Mouse (Mus musculus) right cerebral cortex, postnatal 10 days (tissue): ENCODE measurements around the gene Vmn1r225.
"Not testable (repeated sequence)": the region's sequence is repeated elsewhere in the genome, so short reads cannot be mapped to it uniquely, and the experiment has no call there.

ENCODE experiments used
- DNase-seq, 2 experiments: peaks; one replicate each; pipeline ENCODE4 v3.0.0; 2021; ENCODE audit warnings: low spot score in 2 of 2

Vmn1r225 gene

DNA sequence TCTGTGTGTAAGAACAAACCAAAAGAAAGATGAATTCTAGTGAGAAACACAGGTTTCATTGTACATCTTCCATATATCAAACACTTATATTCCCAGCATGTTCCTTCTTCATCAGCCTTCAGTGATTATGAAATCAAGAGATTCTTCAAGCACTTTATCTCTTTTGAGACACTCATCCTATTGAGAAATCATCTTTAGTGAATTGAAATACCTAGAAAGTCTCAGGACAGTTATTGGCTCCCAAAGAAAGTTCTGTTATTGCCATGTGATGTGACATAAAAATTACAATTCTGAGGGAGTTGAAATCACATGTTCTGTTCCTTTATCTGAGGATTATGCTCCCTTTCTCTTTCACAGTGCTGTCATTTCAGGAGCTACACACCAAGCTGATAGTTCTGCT lies at the start of gene Vmn1r225:
Vmn1r225 (plus strand) TSS at position 301 of the 400 bp plus-strand sequence.
- DNase-seq, result no peak

DNA sequence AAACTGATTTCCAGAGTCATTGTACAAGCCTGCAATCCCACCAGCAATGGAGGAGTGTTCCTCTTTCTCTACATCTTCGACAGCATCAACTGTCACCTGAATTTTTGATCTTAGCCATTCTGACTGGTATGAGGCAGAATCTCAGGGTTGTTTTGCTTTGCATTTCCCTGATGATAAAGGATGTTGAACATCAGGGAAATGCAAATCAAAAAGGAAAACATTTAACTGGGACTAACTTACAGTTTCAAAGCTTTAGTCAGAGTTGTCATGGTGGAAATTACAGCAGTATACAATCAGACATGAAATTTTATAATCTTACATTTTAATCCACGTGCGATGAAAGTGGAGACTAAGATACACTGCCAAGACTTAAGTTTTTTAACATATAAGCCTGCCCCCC lies 24.6 kb upstream of the Vmn1r225 start:
- DNase-seq, result no peak

DNA sequence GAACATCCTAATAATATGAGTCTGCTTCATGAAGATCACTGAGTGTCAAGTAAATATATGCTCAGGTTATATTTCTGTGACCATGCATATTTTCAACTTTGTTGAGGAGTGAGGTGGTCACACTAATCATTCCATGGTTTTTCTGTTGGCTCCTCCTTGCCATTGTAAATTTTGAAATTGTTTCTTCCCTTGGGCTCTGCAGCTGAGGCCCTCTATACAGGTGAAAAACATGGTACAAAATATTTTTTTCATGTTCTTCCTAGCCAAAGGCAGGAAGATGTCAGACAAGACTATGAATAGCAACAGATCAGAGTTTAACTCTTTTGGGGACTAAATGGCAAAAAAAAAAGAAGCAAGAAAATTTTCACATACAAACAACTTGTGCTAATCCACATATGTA lies 16.7 kb upstream of the Vmn1r225 start, which contains the start of gene Vmn2r108:
Vmn2r108 (minus strand) TSS at position 101 of the 400 bp plus-strand sequence.
- no peak for DNase-seq

DNA sequence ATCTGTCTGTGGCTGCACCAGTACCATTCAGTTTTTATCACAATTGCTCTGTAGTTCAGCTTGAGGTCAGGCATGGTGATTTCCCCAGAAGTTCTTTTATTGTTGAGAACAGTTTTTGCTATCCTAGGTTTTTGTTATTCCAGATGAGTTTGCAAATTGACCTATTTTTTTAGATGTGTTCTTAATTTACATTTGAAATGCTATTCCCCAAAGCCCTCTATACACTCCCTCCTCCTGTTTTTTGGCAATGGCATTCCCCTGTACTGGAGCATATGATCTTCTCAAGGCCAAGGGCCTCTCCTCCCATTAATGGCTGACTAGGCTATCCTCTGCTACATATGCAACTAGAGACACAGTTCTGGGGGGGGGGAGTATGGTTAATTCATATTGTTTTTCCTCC lies 10.3 kb downstream of the Vmn1r225 start:
- DNase-seq, result not testable (repeated sequence)
